Mouse (Mus musculus) small intestine, adult 2 months (tissue): ENCODE data around the gene Vps35l. TPM values are rescaled to one million over a fixed set of nuclear protein-coding genes. Genes with fewer than 3 reads are reported as not detected.

Source experiments
- H3K27ac ChIP-seq: fragments of 200-500 bp; 2 replicates; pipeline ENCODE4 v1.5.1; 2012; ENCODE audit warnings: low read depth, low read length, control low read depth, inconsistent platforms; ENCODE audit not compliant: insufficient read depth
- H3K27me3 ChIP-seq: fragments of 200-500 bp; 2 replicates; pipeline ENCODE4 v1.6.1; 2012; ENCODE audit warnings: mild to moderate bottlenecking, moderate library complexity, low read length, inconsistent platforms; ENCODE audit not compliant: control insufficient read depth, insufficient read depth
- H3K36me3 ChIP-seq: fragments of 200-500 bp; 2 replicates; pipeline ENCODE4 v1.6.1; 2012; ENCODE audit warnings: mild to moderate bottlenecking, low read length, control low read depth, inconsistent platforms; ENCODE audit not compliant: control insufficient read depth, insufficient read depth
- H3K4me1 ChIP-seq: fragments of 200-500 bp; 2 replicates; pipeline ENCODE4 v1.6.1; 2012; ENCODE audit warnings: low read length, inconsistent platforms, mixed read lengths; ENCODE audit not compliant: control insufficient read depth, insufficient read depth, insufficient read length
- H3K4me3 ChIP-seq: fragments of 200-500 bp; 2 replicates; pipeline ENCODE4 v1.5.1; 2012; ENCODE audit warnings: low read depth, mild to moderate bottlenecking, control low read depth, inconsistent platforms, low read length, moderate library complexity
- CTCF ChIP-seq: fragments of 200-500 bp; IDR thresholded peaks from 2 replicates; pipeline ENCODE4 v1.5.1; 2012; ENCODE audit warnings: low read depth, mild to moderate bottlenecking, control low read depth, inconsistent platforms, low read length, moderate library complexity, mixed read lengths; ENCODE audit not compliant: insufficient replicate concordance, insufficient read length; ENCODE audit errors: extremely low read depth
- POLR2A ChIP-seq: fragments of 200-500 bp; IDR thresholded peaks from 2 replicates; pipeline ENCODE4 v1.6.1; 2012; ENCODE audit warnings: low read depth, mild to moderate bottlenecking, control low read depth, inconsistent platforms, low read length, moderate library complexity
- WGBS: fragments of 180-500 bp; shearing (Covaris S2); methylation state at CpG from one replicate; pipeline ENCODE4 v1.1.7; 2018; 5-methylcytosine and 5-hydroxymethylcytosine counted together
- polyA plus RNA-seq: library from polyadenylated mRNA; depleted of rRNA; stranded (reverse); fragments of >200 nt; gene quantifications from 2 replicates; pipeline ENCODE4 v1.2.3, GENCODE M21; 2012

Vps35l gene
- polyA plus RNA-seq, 1 experiment: 29.9 TPM

- 61% methylated on average over 18 of the region's 18 CpGs for WGBS
Measured at GRCm38 (mm10) chr7:118766119-118766833, 26.2 kb downstream of the Vps35l start.

GRCm38 (mm10) chr7:118766834-118767224, 26.8 kb downstream of the Vps35l start:
- WGBS: 86% methylated on average over 5 of the region's 5 CpGs
- Histone ChIP-seq H3K27ac (no peak overlapping the region), H3K4me3 (no peak overlapping the region), H3K36me3 (peaks cover 16% of the 10 kb centered on the region), H3K4me1 (no peaks in the 10 kb centered on the region), H3K27me3 (no peaks in the 10 kb centered on the region)
- TF ChIP-seq POLR2A (no peak), CTCF (no peak)

More at GRCm38 (mm10) chr7:118766119-118766833, 26.2 kb downstream of the Vps35l start:
- H3K4me3 ChIP-seq: no peak overlapping the region
- TF ChIP-seq POLR2A: no peak; the same call in 1 of the 2 replicates
- peak; percentile 76; the same call in 1 of the 2 replicates for TF ChIP-seq CTCF
- peaks cover 22% of the 10 kb centered on the region for H3K36me3 ChIP-seq
- no peaks in the 10 kb centered on the region for H3K4me1 ChIP-seq
- no peaks in the 10 kb centered on the region for H3K27me3 ChIP-seq
- H3K27ac ChIP-seq: no peak overlapping the region

- Histone ChIP-seq H3K36me3 (peaks cover 22% of the 10 kb centered on the region), H3K27ac (no peak overlapping the region), H3K4me1 (no peaks in the 10 kb centered on the region), H3K27me3 (no peaks in the 10 kb centered on the region), H3K4me3 (no peak overlapping the region)
- WGBS: 86% methylated on average over 8 of the region's 8 CpGs
- TF ChIP-seq POLR2A: no peak
- no peak for TF ChIP-seq CTCF
Measured at GRCm38 (mm10) chr7:118769208-118769607, 29.2 kb downstream of the Vps35l start.

- H3K27ac ChIP-seq: no peak overlapping the region
- no peaks in the 10 kb centered on the region for H3K27me3 ChIP-seq
- peaks cover 22% of the 10 kb centered on the region for H3K36me3 ChIP-seq
- 36% methylated on average over 1 of the region's 1 CpGs for WGBS
- TF ChIP-seq POLR2A (no peak), CTCF (no peak)
- H3K4me1 ChIP-seq: no peaks in the 10 kb centered on the region
- H3K4me3 ChIP-seq: no peak overlapping the region
Measured at GRCm38 (mm10) chr7:118769655-118770054, 29.6 kb downstream of the Vps35l start.

- H3K4me3 ChIP-seq: no peak overlapping the region
- no peak overlapping the region for H3K27ac ChIP-seq
- no peak for TF ChIP-seq CTCF
- no peak for TF ChIP-seq POLR2A
- H3K27me3 ChIP-seq: no peaks in the 10 kb centered on the region
- WGBS: 89% methylated on average over 12 of the region's 12 CpGs
- H3K4me1 ChIP-seq: no peaks in the 10 kb centered on the region
- H3K36me3 ChIP-seq: peaks cover 27% of the 10 kb centered on the region
Measured at GRCm38 (mm10) chr7:118773027-118773426, 33.0 kb downstream of the Vps35l start.

GRCm38 (mm10) chr7:118775991-118776390, 36.0 kb downstream of the Vps35l start:
- Histone ChIP-seq H3K4me1 (no peaks in the 10 kb centered on the region), H3K4me3 (no peak overlapping the region), H3K27ac (no peak overlapping the region), H3K27me3 (no peaks in the 10 kb centered on the region), H3K36me3 (peaks cover 37% of the 10 kb centered on the region)
- TF ChIP-seq POLR2A: no peak
- TF ChIP-seq CTCF: no peak
- 93% methylated on average over 7 of the region's 7 CpGs for WGBS

- Histone ChIP-seq H3K27ac (no peak overlapping the region), H3K4me1 (no peaks in the 10 kb centered on the region), H3K4me3 (no peak overlapping the region), H3K36me3 (peaks cover 40% of the 10 kb centered on the region), H3K27me3 (no peaks in the 10 kb centered on the region)
- 88% methylated on average over 9 of the region's 9 CpGs for WGBS
- no peak for TF ChIP-seq CTCF
Measured at GRCm38 (mm10) chr7:118776491-118776890, 36.5 kb downstream of the Vps35l start.
